Mouse (Mus musculus): ENCODE results near the gene Calcrl. TPM values are rescaled to one million over a fixed set of nuclear protein-coding genes. Genes with fewer than 3 reads are reported as not detected.

The Calcrl gene
- total RNA-seq (2014; fragmentation: Nextera tagmentation) (4.3 and 5.1 TPM in 2 replicates), total RNA-seq (2017) (23.2 and 37.4 TPM in 2 replicates)

- ATAC-seq (replicated peaks; ENCODE audit: low FRiP score, low TSS enrichment, poor library complexity, severe bottlenecking), result peak; percentile 96
These were observed at the start of gene Calcrl for GRCm38 (mm10) chr2:84425138-84425537. Calcrl (minus strand) TSS chr2:84425411.

GRCm38 (mm10) chr2:84474651-84475050 lies 49.4 kb upstream of the Calcrl start:
- no peak; the same call in 1 of the 2 replicates for ATAC-seq (replicated peaks; ENCODE audit: low FRiP score, low TSS enrichment, poor library complexity, severe bottlenecking)

- ATAC-seq (replicated peaks; ENCODE audit: low FRiP score, low TSS enrichment, poor library complexity, severe bottlenecking), result no peak
These were observed 48.8 kb upstream of the Calcrl start for GRCm38 (mm10) chr2:84473941-84474530.

GRCm38 (mm10) chr2:84467391-84467790 lies 42.2 kb upstream of the Calcrl start:
- ATAC-seq (replicated peaks; ENCODE audit: low FRiP score, low TSS enrichment, poor library complexity, severe bottlenecking), result no peak

- ATAC-seq (replicated peaks; ENCODE audit: low FRiP score, low TSS enrichment, poor library complexity, severe bottlenecking), result no peak
These were observed 39.7 kb upstream of the Calcrl start for GRCm38 (mm10) chr2:84464956-84465355.

- no peak for ATAC-seq (replicated peaks; ENCODE audit: low FRiP score, low TSS enrichment, poor library complexity, severe bottlenecking)
These were observed 37.2 kb upstream of the Calcrl start for GRCm38 (mm10) chr2:84462411-84462810.

- ATAC-seq (replicated peaks; ENCODE audit: low FRiP score, low TSS enrichment, poor library complexity, severe bottlenecking), result peak; percentile 89
These were observed 34.5 kb upstream of the Calcrl start for GRCm38 (mm10) chr2:84459651-84460177.

GRCm38 (mm10) chr2:84457221-84457620 lies 32.0 kb upstream of the Calcrl start:
- peak; percentile 57 for ATAC-seq (replicated peaks; ENCODE audit: low FRiP score, low TSS enrichment, poor library complexity, severe bottlenecking)

GRCm38 (mm10) chr2:84455236-84455799 lies 30.1 kb upstream of the Calcrl start:
- peak; percentile 78 for ATAC-seq (replicated peaks; ENCODE audit: low FRiP score, low TSS enrichment, poor library complexity, severe bottlenecking)

GRCm38 (mm10) chr2:84454551-84455235 lies 29.5 kb upstream of the Calcrl start:
- no peak for ATAC-seq (replicated peaks; ENCODE audit: low FRiP score, low TSS enrichment, poor library complexity, severe bottlenecking)

GRCm38 (mm10) chr2:84454051-84454450 lies 28.8 kb upstream of the Calcrl start:
- ATAC-seq (replicated peaks; ENCODE audit: low FRiP score, low TSS enrichment, poor library complexity, severe bottlenecking), result peak; percentile 88

GRCm38 (mm10) chr2:84445499-84445898 lies 20.3 kb upstream of the Calcrl start:
- ATAC-seq (replicated peaks; ENCODE audit: low FRiP score, low TSS enrichment, poor library complexity, severe bottlenecking), result no peak

GRCm38 (mm10) chr2:84441940-84442339 lies 16.7 kb upstream of the Calcrl start:
- ATAC-seq (replicated peaks; ENCODE audit: low FRiP score, low TSS enrichment, poor library complexity, severe bottlenecking), result no peak

- peak; percentile 67 for ATAC-seq (replicated peaks; ENCODE audit: low FRiP score, low TSS enrichment, poor library complexity, severe bottlenecking)
These were observed 4.5 kb upstream of the Calcrl start for GRCm38 (mm10) chr2:84429724-84430123.

GRCm38 (mm10) chr2:84428836-84429235 lies 3.6 kb upstream of the Calcrl start:
- ATAC-seq (replicated peaks; ENCODE audit: low FRiP score, low TSS enrichment, poor library complexity, severe bottlenecking), result no peak

GRCm38 (mm10) chr2:84426531-84426930 lies 1.3 kb upstream of the Calcrl start:
- ATAC-seq (replicated peaks; ENCODE audit: low FRiP score, low TSS enrichment, poor library complexity, severe bottlenecking), result no peak

- ATAC-seq (replicated peaks; ENCODE audit: low FRiP score, low TSS enrichment, poor library complexity, severe bottlenecking), result no peak
These were observed 8.7 kb downstream of the Calcrl start for GRCm38 (mm10) chr2:84416501-84416900.

- ATAC-seq (replicated peaks; ENCODE audit: low FRiP score, low TSS enrichment, poor library complexity, severe bottlenecking), result no peak
These were observed 15.2 kb downstream of the Calcrl start for GRCm38 (mm10) chr2:84409796-84410592.

- ATAC-seq (replicated peaks; ENCODE audit: low FRiP score, low TSS enrichment, poor library complexity, severe bottlenecking), result no peak
These were observed 20.4 kb downstream of the Calcrl start for GRCm38 (mm10) chr2:84404834-84405233.

GRCm38 (mm10) chr2:84402713-84403112 lies 22.5 kb downstream of the Calcrl start:
- ATAC-seq (replicated peaks; ENCODE audit: low FRiP score, low TSS enrichment, poor library complexity, severe bottlenecking), result no peak

Data from megakaryocyte-erythroid progenitor cell, adult 5-6 weeks (primary cell).